Mouse (Mus musculus) erythroblast, embryonic 14.5 days (primary cell): ENCODE results near the gene Eif4b.

Source experiments
- GATA1 ChIP-seq: IDR thresholded peaks from 2 replicates; pipeline ENCODE4 v1.6.1; 2012; ENCODE audit warnings: low read length, inconsistent platforms, mixed read lengths
- TAL1 ChIP-seq: IDR thresholded peaks from 3 replicates; pipeline ENCODE4 v1.6.1; 2012; ENCODE audit warnings: low read length, inconsistent platforms, mixed read lengths

GRCm38 (mm10) chr15:102074876-102075585 is 1.5 kb downstream of the Eif4b start:
- no peak for TF ChIP-seq GATA1
- TF ChIP-seq TAL1, result no peak
